Mouse (Mus musculus): ENCODE data around the gene Car11.

Gene Car11

DNA sequence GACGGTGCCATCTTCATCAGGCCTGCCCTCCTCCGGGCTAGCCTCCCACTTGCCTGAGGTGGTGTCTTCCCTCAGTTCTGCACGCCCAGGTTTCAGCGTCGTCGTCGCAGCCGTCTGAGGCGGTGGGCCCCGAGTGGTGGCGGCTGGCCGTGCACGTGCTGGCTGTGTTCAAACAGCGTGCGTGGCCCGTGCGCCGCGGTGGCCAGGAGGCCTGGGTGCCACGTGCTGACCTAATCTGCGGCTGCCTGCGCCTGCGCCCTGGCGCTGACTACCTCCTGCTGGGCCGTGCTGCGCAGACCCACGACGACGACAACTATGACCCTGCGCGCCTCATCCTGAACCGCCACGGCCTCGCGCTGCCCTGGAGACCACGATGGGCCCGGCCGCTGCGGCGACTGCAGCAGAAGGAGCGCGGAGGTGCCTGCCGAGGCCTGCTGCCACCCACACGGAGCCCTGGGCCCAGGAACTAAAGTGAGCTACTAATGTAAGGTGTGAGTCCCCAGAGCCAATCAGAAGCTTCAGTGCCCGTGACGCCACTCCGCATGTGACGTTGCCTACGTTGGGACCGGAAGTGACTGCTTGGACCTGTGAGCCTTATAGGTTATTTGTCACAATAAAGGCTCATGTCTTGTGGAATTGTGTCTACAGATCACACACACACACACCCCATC lies 5.6 kb upstream of the Car11 start, which contains the start of gene Sec1:
Gene Sec1, minus strand, starts transcription at position 482 of the 671 bp plus-strand sequence.
- no peak for DNase-seq

DNA sequence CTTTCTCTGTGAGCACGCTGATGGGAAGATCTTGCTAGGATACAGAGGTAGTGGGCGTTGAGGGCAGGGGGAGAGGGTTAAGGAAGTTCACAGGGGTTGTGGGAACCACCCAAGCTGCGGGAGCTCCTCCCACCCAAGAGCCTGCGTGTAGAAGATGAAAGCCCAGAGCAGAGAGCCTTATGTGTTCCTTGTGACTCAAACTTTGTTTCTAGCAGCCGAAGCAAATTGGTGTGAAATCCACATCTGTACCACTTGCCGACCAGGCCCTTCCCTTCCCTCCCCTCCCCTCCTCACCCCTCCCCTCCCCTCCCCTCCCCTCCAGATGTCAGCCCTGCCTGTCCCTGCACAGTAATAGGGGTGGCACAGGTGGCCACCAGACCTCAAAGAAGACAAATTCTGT lies 4.5 kb upstream of the Car11 start:
- no peak for DNase-seq

DNA sequence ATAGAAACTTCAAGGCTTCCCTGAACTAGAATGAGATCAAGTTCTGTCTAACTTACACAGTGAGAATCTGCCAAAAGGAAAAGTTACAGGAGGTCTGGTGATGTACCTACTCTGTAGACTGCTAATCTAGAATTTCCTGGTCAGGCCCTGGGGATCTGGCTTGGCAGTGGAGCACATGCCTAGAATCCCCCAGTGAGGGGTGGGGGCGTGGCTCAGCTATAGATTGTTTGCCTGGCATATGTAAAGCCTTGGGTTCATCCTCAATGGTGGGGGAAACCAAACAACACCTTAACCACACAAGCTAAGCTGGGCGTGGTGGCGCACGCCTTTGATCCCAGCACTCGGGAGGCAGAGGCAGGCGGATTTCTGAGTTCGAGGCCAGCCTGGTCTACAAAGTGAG lies 1.7 kb upstream of the Car11 start:
- no peak for DNase-seq

DNA sequence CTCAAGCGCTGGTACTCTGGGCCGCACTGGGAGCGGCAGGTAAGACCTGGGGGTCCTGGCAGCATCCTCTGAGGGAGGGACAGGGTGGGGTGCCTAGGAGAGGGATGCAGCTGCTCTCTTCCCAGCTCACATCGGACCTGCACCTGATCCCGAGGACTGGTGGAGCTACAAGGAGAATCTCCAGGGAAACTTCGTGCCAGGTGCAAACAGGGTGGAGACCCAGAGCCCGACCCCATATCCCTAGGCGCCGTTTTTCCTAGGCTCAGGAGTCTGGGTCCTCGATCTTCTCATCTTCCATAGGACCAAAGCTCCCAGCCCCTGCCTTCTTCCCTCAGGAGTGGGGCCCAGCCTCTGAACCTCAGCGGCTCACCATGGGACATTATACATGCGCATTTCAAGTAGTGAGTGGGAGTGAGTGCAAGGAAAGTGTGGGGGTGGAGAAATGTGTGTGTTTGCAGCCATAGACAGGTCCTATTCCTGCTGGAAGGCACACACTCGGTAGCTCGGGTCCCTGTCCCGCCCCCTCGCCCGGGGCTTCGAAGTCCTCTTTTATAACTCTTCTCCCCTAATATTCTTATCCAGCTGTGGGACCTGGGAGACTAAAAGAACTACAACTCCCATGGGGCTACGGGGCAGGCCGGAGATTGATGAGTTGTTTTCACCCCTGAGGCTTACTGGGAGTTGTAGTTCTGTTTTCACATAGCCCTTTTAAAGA lies 815 bp downstream of the Car11 start:
- DNase-seq, result peak; percentile 53 to 73

DNA sequence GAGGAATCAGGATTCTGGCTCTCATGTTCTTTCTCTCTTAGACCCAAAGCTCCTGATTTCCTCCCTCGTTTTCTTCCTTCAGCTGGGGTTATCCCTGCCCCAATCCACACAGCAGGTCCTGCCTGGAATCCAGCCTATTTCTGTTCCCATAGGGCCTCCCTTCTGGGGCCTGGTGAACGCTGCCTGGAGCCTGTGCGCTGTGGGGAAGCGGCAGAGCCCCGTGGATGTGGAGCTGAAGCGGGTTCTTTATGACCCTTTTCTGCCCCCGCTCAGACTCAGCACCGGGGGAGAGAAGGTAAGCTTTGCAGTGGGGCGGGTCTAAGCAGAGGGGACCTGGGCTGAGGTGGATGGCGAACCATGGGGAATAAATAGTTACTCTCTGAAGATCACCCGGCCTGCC lies 1.4 kb downstream of the Car11 start:
- DNase-seq, result no peak

DNA sequence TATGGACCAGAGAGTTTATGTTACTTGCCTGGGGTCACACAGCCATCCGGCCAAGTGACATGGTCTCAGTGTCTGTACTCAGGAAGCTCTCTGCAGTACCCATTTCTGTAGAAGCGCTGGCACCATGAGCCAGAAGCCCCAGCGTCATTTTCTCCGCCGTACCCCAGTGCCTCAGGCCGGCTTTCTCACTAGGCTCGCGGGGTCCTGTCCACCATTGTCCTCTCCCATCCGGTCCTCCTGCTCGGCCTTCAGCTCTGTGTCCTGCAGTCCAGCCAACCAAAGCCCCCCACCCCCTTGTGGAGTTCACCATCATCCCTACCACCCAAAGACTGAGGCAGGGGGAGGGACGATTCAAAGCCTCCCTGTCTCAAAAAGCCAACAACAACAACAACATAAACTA lies 2.0 kb downstream of the Car11 start:
- DNase-seq, result no peak

DNA sequence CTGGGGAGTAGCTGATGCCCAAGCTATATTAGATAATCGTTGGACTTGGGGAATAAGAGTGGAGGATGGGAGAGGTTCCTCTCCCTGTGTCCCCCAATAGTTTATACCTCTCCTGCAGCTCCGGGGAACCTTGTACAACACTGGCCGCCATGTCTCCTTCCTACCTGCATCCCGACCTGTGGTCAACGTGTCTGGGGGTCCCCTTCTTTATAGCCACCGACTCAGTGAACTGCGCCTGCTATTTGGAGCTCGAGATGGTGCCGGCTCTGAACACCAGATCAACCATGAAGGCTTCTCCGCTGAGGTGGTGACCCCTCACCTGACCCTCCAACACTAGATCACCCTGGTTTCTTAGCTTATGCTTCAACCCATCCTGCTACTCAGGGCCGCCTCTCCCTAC lies 2.7 kb downstream of the Car11 start:
- no peak for DNase-seq

DNA sequence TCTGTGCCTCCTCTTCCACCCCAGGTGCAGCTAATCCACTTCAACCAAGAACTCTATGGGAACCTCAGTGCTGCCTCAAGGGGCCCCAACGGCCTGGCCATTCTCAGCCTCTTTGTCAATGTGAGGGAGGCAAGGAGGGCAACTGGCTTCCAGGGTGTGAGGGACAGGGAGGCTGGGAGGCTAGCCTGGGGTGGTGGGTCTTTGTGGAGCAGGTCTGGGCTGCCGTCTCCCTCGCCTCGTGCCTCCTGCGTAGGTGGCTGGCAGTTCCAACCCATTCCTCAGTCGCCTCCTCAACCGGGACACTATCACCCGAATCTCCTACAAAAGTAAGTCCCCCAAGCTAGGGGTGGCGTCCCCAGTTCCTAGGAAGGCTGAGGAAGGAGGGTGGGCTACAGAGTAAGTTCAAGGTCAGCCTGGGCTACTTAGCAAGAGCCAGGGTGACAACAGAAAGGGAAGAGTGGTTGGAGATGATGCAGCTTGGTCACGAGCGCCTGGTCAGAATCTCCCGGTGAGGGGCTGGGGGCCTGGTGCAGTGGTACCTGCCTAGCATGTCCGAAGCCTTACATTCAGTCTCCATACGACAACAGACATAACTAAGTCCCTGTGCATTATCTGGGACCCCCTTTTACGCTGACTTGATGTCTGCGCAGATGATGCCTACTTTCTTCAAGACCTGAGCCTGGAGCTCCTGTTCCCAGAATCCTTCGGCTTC lies 3.3 kb downstream of the Car11 start:
- DNase-seq, result no peak

DNA sequence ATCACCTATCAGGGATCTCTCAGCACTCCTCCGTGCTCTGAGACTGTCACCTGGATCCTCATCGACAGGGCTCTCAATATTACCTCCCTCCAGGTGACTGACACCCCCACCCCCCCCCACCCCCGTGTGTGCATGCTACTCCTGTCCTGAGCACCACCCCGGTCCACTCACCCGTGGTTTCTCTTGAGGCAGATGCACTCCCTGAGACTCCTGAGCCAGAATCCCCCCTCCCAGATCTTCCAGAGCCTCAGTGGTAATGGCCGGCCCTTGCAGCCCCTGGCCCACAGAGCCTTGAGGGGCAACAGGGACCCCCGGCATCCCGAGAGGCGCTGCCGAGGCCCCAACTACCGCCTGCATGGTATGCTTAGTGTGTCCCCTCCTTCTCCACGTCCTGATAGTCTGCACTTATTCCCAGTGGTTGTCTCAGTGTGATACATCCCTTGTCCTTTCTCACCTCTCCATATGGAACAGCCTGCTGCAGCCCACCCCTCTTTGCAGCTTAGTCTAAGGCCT lies 3.9 kb downstream of the Car11 start:
- no peak for DNase-seq

DNA sequence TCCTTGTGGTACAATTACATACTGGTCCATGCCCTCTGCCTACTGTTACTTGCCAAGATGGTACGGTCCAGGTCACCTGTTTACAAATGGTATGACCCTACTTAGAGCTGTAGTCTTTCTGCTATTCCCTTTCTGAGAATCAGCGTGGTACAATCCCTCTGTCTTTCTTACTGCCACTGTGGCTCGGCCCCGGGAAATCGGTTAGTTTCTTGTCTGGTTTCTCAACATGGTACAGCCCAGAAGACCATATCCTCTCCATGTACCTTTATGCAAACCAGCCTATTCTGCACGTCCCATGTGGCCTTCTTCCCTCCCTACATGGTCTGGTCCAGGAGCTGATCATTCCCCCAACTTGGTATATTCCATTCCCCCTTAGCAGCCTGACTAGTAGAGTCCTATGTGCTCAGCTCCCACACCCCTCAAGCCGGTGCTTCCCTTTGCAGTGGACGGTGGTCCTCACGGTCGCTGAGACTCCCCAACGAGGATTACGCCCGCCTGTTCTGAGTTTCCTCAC lies 4.5 kb downstream of the Car11 start:
- DNase-seq, result peak in 1 of 2 experiments; percentile 51

DNA sequence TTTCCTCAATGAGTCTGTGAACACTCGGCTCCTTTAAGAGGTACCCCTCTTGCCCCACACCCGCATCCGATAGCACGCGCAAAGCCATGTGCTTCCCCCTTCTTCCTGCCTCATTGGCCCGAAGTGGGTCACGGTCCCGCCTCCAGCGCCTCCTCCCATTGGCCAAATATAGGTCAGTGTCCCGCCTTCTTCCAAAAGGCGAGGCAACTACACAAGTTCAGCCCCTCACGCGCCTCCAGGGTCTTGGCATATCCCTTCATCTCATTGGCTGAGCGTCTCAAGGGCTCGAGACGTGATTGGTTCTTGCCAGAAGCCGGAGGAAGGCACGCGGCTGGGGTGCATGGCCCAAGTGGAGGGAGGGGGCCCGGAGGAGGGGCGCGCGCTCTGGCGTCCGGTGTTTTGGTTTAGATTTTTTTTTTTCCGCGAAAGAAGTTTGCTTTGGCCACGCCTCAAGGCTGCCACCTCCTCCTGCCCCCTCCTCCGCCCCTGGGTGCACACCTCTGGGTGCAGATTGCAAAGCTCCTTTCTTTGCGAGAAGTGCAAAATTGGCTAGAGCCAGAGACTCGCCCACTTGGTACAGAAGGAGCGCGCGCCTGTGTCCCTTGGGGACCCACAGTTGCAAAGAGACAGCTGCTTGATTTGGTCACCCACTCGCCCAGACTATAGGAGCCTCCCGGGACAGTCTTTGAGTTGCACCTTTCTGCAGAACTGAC lies 5.2 kb downstream of the Car11 start, which contains the start of gene Dbp:
Gene Dbp, plus strand, starts transcription at position 359 of the 713 bp plus-strand sequence.
- peak; percentile 93 to 98 for DNase-seq

DNA sequence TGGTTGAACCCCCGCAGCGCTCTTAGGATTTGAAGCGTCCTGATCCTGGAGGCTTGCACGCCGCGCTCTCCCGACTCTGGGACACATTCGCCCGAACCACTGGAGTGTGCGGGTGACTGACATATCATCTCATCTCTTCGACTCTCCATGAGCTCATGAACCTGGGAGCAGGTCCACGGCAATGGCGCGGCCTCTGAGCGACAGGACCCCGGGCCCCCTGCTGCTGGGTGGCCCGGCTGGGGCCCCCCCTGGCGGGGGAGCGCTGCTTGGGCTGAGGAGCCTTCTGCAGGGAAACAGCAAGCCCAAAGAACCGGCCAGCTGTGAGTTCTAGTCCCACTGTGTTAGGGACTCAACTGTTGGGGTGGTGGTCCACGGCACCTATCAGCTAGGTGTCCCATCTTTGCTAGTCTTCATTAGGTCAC lies 5.8 kb downstream of the Car11 start:
- no peak for DNase-seq

DNA sequence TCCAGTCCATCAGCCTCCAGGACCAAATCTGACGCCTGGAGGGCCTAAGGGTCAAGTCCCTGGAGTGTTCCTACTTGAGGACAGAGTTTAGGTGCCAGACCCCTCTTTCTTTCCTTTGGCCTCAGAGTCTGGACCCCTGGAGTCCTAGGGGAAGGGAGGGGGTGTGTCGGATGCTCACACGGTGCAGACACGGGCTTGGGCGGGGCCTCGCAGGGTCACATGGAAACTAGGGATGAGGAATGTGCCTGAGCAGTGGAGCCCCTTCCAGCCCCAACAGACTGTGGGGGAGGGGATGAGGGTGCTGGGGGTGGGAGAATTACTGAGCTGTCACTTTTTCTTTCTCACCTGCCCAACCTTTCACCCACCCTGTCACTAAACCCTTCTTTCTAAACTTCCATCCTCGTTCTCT lies 6.2 kb downstream of the Car11 start:
- peak in 1 of 2 experiments; percentile 56 for DNase-seq

DNA sequence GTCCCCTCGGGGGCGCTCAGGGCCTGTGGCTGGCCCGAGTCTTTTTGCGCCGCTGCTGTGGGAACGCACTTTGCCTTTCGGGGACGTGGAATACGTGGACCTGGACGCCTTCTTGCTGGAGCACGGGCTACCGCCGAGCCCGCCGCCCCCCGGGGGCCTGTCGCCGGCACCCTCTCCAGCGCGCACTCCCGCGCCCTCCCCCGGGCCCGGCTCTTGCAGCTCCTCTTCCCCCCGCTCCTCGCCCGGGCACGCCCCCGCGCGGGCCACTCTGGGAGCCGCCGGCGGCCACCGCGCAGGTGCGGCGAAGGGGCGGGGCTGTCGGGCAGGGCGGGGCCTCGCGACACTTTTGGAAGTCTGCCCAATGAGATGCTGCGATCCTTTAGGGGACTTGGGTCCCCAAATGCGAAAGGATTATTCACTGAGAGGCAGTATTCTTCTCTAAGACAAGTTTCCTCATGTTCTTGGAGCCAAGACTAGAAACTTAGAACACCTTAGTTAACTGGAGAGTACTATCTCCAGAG lies 7.1 kb downstream of the Car11 start:
- peak; percentile 85 to 88 for DNase-seq

DNA sequence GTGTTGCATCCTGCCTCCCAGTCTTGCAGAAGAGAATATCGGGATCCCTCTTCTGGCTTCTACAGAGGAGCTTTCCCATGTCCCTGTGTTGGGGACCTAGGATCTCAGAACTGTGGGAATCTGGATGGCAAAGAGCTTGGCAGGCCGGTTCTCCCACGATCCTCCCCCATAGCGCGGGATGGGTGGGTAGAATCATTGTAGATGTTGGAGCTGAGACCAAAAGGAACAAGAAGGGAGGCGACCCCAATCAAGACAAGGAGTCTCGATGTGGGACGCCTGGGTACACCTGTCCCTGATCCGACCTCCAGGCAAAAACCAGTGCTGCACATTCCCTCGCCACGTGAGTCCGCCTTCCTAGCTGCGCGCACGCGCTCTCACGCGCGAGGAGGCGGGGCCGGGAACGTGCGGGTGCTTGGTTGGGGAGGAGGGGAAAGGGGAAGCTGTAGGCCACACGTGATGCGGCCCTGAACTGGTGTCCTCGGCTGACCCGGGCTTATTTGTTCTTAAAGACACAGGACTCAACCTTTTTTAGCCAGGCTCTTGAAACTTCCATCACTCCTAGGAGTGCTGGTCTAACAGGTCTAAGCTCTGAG lies 7.8 kb downstream of the Car11 start:
- peak; percentile 91 to 92 for DNase-seq

DNA sequence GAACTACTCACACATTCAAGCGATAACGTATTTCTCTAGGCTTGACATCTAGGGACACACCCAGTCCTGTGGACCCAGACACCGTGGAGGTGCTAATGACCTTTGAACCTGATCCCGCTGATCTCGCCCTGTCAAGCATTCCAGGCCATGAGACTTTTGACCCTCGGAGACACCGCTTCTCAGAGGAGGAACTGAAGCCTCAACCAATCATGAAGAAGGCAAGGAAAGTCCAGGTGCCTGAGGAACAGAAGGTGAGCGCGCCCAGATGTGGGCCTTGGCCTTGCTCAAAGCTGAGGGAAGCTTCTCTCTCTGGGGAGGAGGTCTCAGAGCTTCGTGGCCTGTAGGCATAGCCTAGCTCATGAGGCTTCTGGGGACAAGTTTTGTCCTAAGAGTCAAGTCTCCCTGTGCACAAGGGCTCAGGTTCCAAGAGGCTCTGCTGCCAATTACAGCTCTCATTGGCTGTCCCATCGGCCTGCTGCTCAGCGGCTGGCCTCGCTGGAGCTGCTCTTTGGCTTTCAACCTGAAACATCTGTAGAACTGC lies 8.6 kb downstream of the Car11 start:
- DNase-seq, result peak in 1 of 2 experiments; percentile 25

DNA sequence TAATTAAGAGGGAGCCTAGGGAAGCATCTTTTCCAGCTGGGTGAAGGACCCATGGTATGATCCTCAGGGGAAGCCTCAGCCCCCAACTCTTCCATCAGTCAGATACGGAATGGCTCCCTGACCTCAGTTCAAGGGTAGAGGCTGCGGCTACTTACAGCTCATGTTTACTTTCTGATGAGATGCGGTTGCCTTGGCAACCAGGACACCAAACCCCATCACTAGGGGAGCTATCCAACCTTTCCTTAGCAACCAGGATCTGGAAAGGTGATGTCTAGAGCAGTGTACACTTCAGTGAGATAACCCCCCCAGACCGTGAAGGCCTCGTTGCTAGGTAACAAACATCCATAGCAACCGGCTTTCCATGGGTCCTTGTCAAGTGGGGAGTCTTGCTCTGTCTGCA lies 9.4 kb downstream of the Car11 start:
- no peak for DNase-seq

DNA sequence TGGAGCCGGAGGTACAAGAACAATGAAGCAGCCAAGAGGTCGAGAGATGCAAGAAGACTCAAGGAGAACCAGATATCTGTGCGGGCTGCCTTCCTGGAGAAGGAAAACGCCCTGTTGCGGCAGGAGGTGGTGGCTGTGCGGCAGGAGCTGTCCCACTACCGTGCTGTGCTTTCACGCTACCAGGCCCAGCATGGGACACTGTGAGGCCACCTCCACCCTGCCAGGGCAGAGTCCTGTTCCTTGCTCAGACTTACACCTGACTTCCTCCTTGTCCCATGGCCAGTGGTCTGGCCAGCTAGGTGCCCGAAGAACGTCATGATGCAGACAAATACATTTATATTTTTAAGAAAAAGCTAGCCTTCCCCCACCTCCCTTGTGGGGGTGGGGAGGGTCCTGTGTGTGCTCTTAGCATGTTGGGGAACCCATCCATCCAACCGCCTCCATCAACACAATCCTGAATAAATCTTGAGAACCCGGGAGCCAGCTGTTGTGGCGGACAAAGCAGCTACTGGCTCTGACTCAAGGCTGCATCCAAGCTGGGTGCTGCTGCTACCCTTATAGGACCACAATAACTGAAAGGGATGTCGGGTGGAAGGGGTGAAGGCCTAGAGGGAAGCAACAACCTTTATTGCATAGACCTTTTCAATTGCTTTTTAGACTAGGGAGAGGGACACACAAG lies 10.2 kb downstream of the Car11 start:
- no peak for DNase-seq

DNA sequence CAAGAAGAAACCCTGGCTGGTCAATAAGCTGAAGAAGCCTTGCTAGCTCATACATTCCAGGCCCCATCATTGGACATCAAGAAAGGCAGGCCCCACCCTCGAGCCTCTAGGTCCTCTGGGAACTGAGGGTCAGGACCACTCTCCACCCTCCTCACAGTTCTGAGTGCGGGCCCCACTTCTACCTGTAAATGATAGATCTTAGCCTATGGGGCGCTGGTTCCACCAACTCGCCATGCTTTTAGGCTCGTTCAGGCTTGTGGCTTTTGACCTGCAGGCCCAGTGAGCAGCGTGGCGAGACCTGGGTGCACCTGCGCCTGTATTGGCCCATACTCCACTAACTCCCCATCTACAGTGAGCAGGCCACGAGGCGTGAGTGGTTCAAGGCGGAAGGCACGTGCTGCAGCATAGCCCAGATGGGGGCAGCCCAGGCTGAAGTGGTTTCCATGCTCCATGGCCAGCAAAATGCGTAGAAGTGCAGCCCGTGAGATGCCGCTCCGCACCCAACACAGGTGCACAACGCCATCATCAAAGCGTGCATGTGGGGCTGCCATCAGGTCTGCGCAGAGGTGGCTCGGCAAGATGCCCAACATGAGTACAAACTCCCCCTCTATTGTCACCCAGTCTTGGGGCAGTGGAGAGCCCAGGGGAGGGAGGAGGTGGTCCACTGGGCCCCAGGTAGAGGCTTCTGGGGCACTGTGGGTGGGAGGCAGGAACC lies 11.0 kb downstream of the Car11 start:
- DNase-seq, result no peak

DNA sequence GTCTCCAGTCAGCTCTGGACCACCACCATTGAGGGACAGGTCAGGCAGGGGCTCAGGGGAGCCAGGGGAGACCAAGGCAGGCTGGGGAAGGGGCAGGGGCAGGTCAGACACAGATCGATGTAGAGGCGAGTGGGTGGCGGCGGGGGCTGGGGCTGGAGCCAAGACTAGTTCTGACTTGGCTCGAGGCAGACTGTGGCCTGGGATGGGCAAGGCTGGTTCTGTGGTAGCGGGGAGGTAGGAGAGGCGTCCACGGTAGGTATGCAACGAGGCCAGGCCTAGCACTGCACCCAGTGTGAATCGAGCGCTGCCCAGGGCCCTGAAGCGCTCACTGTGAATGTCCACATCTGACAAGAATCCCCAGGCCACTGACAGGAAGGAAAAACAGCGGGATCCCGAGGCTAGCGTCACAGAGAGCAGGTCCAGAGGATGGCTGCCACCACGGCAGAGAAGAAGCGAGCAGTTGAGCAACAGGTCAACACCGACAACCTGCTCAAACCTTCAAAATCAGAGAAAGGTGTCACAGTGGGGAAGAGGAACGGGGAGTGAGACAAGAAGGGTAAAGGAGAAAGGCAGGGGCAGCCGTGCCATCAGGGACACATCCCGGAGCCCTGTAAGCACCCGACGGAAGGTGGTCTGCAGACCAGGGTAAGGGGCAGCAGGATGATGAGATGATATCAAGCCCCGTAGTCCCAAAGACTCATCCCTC lies 11.8 kb downstream of the Car11 start:
- DNase-seq, result no peak
